8 mouse cellular contexts compared by ENCODE assay signal in genomic region chr4:125059025-125059424, GRCm38 (mm10). TPM values are rescaled to one million over a fixed set of nuclear protein-coding genes. Genes with fewer than 3 reads are reported as not detected.
A peak's percentile ranks its signal among the peaks of the same experiment; 100 is the strongest.
DNase-seq lines count a peak whose midpoint lies in the region; ATAC-seq and TF ChIP-seq lines count a peak whose summit lies in the region.

No protein-coding gene starts in this region.

- peak overlapping the region; percentile 27 for H3K4me2 ChIP-seq in embryonic facial prominence, embryonic 12.5 days (replicated peaks)
- peak overlapping the region; percentile 54 for H3K4me2 ChIP-seq in heart, embryonic 11.5 days
- peak overlapping the region; percentile 58 for H3K4me2 ChIP-seq in kidney, embryonic 15.5 days
- peak overlapping the region; percentile 64 for H3K4me2 ChIP-seq in midbrain, embryonic 16.5 days (ENCODE audit: low read length)

- H3K4me1 ChIP-seq in thymus, adult 2 months (replicated peaks; ENCODE audit: control insufficient read depth, insufficient read depth, low read length) = no peaks in the 10 kb centered on the region
- peaks cover 19% of the 10 kb centered on the region for H3K4me1 ChIP-seq in embryonic facial prominence, embryonic 12.5 days
- peaks cover 14% of the 10 kb centered on the region for H3K4me1 ChIP-seq in heart, embryonic 11.5 days (ENCODE audit: control insufficient read depth, insufficient read depth, low read length)
- peaks cover 4% of the 10 kb centered on the region; the same call in 1 of the 2 replicates for H3K4me1 ChIP-seq in kidney, embryonic 15.5 days
- peaks cover 3% of the 10 kb centered on the region; the same call in 1 of the 2 replicates for H3K4me1 ChIP-seq in midbrain, embryonic 16.5 days (ENCODE audit: control insufficient read depth, insufficient read depth, low read length)

- H3K9me3 ChIP-seq in embryonic facial prominence, embryonic 12.5 days = no peaks in the 10 kb centered on the region
- no peaks in the 10 kb centered on the region for H3K9me3 ChIP-seq in heart, embryonic 11.5 days (replicated peaks; ENCODE audit: control insufficient read depth, low read length)
- H3K9me3 ChIP-seq in kidney, embryonic 15.5 days (replicated peaks) = no peaks in the 10 kb centered on the region
- H3K9me3 ChIP-seq in midbrain, embryonic 16.5 days (replicated peaks; ENCODE audit: control insufficient read depth, low read length, poor library complexity, severe bottlenecking) = no peaks in the 10 kb centered on the region

- no peaks in the 10 kb centered on the region for H3K27me3 ChIP-seq in thymus, adult 2 months (ENCODE audit: control insufficient read depth, insufficient read depth, low read length)
- no peaks in the 10 kb centered on the region for H3K27me3 ChIP-seq in embryonic facial prominence, embryonic 12.5 days
- no peaks in the 10 kb centered on the region; the same call in 1 of the 2 replicates for H3K27me3 ChIP-seq in heart, embryonic 11.5 days (ENCODE audit: control insufficient read depth, insufficient read depth, low read length)
- no peaks in the 10 kb centered on the region for H3K27me3 ChIP-seq in kidney, embryonic 15.5 days
- no peaks in the 10 kb centered on the region for H3K27me3 ChIP-seq in midbrain, embryonic 16.5 days (ENCODE audit: control insufficient read depth, insufficient read depth, low read depth, low read length)

- peak; percentile 56; the same call in 1 of the 2 replicates for TF ChIP-seq CTCF in thymus, adult 2 months (IDR thresholded peaks at IDR 0.05; ENCODE audit: borderline replicate concordance, control insufficient read depth, extremely low read depth, insufficient read depth, low read length, poor library complexity)

- peak; percentile 77; the same call in 1 of the 2 replicates for ATAC-seq in embryonic facial prominence, embryonic 12.5 days (ENCODE audit: insufficient number of reproducible peaks, insufficient read depth, low FRiP score, low TSS enrichment)
- ATAC-seq in heart, embryonic 11.5 days (replicated peaks; ENCODE audit: insufficient number of reproducible peaks, low FRiP score, low TSS enrichment) = no peak; the same call in 1 of the 2 replicates
- ATAC-seq in kidney, embryonic 15.5 days (replicated peaks; ENCODE audit: low FRiP score) = peak; percentile 90
- peak; percentile 82 for ATAC-seq in midbrain, embryonic 16.5 days

- 9% methylated on average over 8 of the region's 8 CpGs for WGBS in thymus, adult 2 months
- 3% methylated on average over 8 of the region's 8 CpGs for WGBS in embryonic facial prominence, embryonic 12.5 days
- WGBS in heart, embryonic 11.5 days (ENCODE audit: insufficient replicate concordance) = 4% methylated on average over 8 of the region's 8 CpGs
- WGBS in kidney, embryonic 15.5 days = 3% methylated on average over 8 of the region's 8 CpGs
- 2% methylated on average over 8 of the region's 8 CpGs for WGBS in midbrain, embryonic 16.5 days

- H3K27ac ChIP-seq in thymus, adult 2 months (ENCODE audit: control insufficient read depth, insufficient read depth, low read length) = no peak overlapping the region
- no peak overlapping the region for H3K27ac ChIP-seq in embryonic facial prominence, embryonic 12.5 days
- no peak overlapping the region for H3K27ac ChIP-seq in heart, embryonic 11.5 days (ENCODE audit: low read depth, low read length)
- no peak overlapping the region for H3K27ac ChIP-seq in kidney, embryonic 15.5 days
- H3K27ac ChIP-seq in midbrain, embryonic 16.5 days (ENCODE audit: low read length) = no peak overlapping the region

- H3K36me3 ChIP-seq in thymus, adult 2 months (ENCODE audit: control insufficient read depth, insufficient read depth, low read length) = peaks cover 7% of the 10 kb centered on the region
- H3K36me3 ChIP-seq in embryonic facial prominence, embryonic 12.5 days = peaks cover 16% of the 10 kb centered on the region
- H3K36me3 ChIP-seq in heart, embryonic 11.5 days (ENCODE audit: control insufficient read depth, insufficient read depth, low read length) = peaks cover 12% of the 10 kb centered on the region
- peaks cover 27% of the 10 kb centered on the region for H3K36me3 ChIP-seq in kidney, embryonic 15.5 days
- H3K36me3 ChIP-seq in midbrain, embryonic 16.5 days (ENCODE audit: control insufficient read depth, insufficient read depth, low read length) = peaks cover 16% of the 10 kb centered on the region

- H3K4me3 ChIP-seq in thymus, adult 2 months (ENCODE audit: control insufficient read depth, insufficient read depth, low read length) = no peak overlapping the region
- no peak overlapping the region for H3K4me3 ChIP-seq in embryonic facial prominence, embryonic 12.5 days
- H3K4me3 ChIP-seq in heart, embryonic 11.5 days (ENCODE audit: low read depth, low read length) = peak overlapping the region; percentile 25; the same call in 1 of the 2 replicates
- peak overlapping the region; percentile 25 for H3K4me3 ChIP-seq in kidney, embryonic 15.5 days (replicated peaks)
- H3K4me3 ChIP-seq in midbrain, embryonic 16.5 days (ENCODE audit: low read depth, low read length) = peak overlapping the region; percentile 28

- peak; percentile 48 for DNase-seq in thymus, adult 2 months
- DNase-seq in thymus, adult 18-20 months = no peak
- peak; percentile 61 for DNase-seq in liver
- DNase-seq in spleen, postnatal 4 days (ENCODE audit: low spot score in 2 of 2) = peak; percentile 41 to 71

- TF ChIP-seq POLR2A in thymus, adult 2 months (IDR thresholded peaks at IDR 0.05; ENCODE audit: control insufficient read depth, extremely low read depth, insufficient read depth, low read length, poor library complexity) = no peak

- no peak overlapping the region for H3K9ac ChIP-seq in embryonic facial prominence, embryonic 12.5 days
- H3K9ac ChIP-seq in heart, embryonic 11.5 days (ENCODE audit: low read depth, low read length) = 0 out of 2 replicates have a peak overlapping the region, but pooled peaks have one; percentile 28
- peak overlapping the region; percentile 29; the same call in 1 of the 2 replicates for H3K9ac ChIP-seq in kidney, embryonic 15.5 days
- peak overlapping the region; percentile 18; the same call in 1 of the 2 replicates for H3K9ac ChIP-seq in midbrain, embryonic 16.5 days (ENCODE audit: low read depth, low read length)

RNA-seq across cellular contexts. Expression of gene Dnali1, which starts 6.5 kb away (rescaled TPM):
- polyA plus RNA-seq in thymus, adult 2 months (2012; rRNA removed) = 0.22 and 0.57 TPM in 2 replicates
- 0.17 and 0.20 TPM in 2 replicates for polyA plus RNA-seq in embryonic facial prominence, embryonic 12.5 days (2016; fragmentation: Nextera tagmentation; extraction: Ambion mirVana)
- polyA plus RNA-seq in heart, embryonic 11.5 days (2014; fragmentation: Nextera tagmentation; extraction: Ambion mirVana) = 0.14 and 0.20 TPM in 2 replicates
- polyA plus RNA-seq in kidney, embryonic 15.5 days (2015; fragmentation: Nextera tagmentation; extraction: Ambion mirVana) = not detected in 2 replicates
- polyA plus RNA-seq in midbrain, embryonic 16.5 days (2015; fragmentation: Nextera tagmentation; extraction: Ambion mirVana) = 1.2 and 1.7 TPM in 2 replicates

RNA-seq across cellular contexts. Expression of gene Snip1, which starts 7.4 kb away (rescaled TPM):
- 20.5 and 22.5 TPM in 2 replicates for polyA plus RNA-seq in thymus, adult 2 months (2012; rRNA removed)
- polyA plus RNA-seq in embryonic facial prominence, embryonic 12.5 days (2016; fragmentation: Nextera tagmentation; extraction: Ambion mirVana) = 37.6 and 40.6 TPM in 2 replicates
- 20.6 and 20.8 TPM in 2 replicates for polyA plus RNA-seq in heart, embryonic 11.5 days (2014; fragmentation: Nextera tagmentation; extraction: Ambion mirVana)
- 29.0 and 31.0 TPM in 2 replicates for polyA plus RNA-seq in kidney, embryonic 15.5 days (2015; fragmentation: Nextera tagmentation; extraction: Ambion mirVana)
- 23.2 and 24.8 TPM in 2 replicates for polyA plus RNA-seq in midbrain, embryonic 16.5 days (2015; fragmentation: Nextera tagmentation; extraction: Ambion mirVana)

RNA-seq across cellular contexts. Expression of gene Meaf6, which starts 25.9 kb away (rescaled TPM):
- 26.4 and 30.7 TPM in 2 replicates for polyA plus RNA-seq in thymus, adult 2 months (2012; rRNA removed)
- 78.8 and 86.9 TPM in 2 replicates for polyA plus RNA-seq in embryonic facial prominence, embryonic 12.5 days (2016; fragmentation: Nextera tagmentation; extraction: Ambion mirVana)
- polyA plus RNA-seq in heart, embryonic 11.5 days (2014; fragmentation: Nextera tagmentation; extraction: Ambion mirVana) = 53.4 and 55.4 TPM in 2 replicates
- 64.1 and 67.8 TPM in 2 replicates for polyA plus RNA-seq in kidney, embryonic 15.5 days (2015; fragmentation: Nextera tagmentation; extraction: Ambion mirVana)
- polyA plus RNA-seq in midbrain, embryonic 16.5 days (2015; fragmentation: Nextera tagmentation; extraction: Ambion mirVana) = 181 and 186 TPM in 2 replicates

RNA-seq across cellular contexts. Expression of gene Gnl2, which starts 42.6 kb away (rescaled TPM):
- polyA plus RNA-seq in thymus, adult 2 months (2012; rRNA removed) = 17.9 and 18.3 TPM in 2 replicates
- polyA plus RNA-seq in embryonic facial prominence, embryonic 12.5 days (2016; fragmentation: Nextera tagmentation; extraction: Ambion mirVana) = 101 and 105 TPM in 2 replicates
- 61.9 and 65.9 TPM in 2 replicates for polyA plus RNA-seq in heart, embryonic 11.5 days (2014; fragmentation: Nextera tagmentation; extraction: Ambion mirVana)
- 83.7 and 91.0 TPM in 2 replicates for polyA plus RNA-seq in kidney, embryonic 15.5 days (2015; fragmentation: Nextera tagmentation; extraction: Ambion mirVana)
- 95.9 and 104 TPM in 2 replicates for polyA plus RNA-seq in midbrain, embryonic 16.5 days (2015; fragmentation: Nextera tagmentation; extraction: Ambion mirVana)

Comparison
In these comparisons a context has a peak if more than half of its experiments do, and no peak if none do; other contexts are left out.
1. DNase-seq: peak in thymus, adult 2 months (single experiment), liver (single experiment) and spleen, postnatal 4 days (2 of 2); none in thymus, adult 18-20 months (0 of 2).
2. H3K4me3 ChIP-seq: peak in heart, embryonic 11.5 days (single experiment), kidney, embryonic 15.5 days (single experiment) and midbrain, embryonic 16.5 days (single experiment); none in thymus, adult 2 months (single experiment) and embryonic facial prominence, embryonic 12.5 days (single experiment).
3. Peak in every context shown above with its lines, with median percentiles within 50 percentile points of each other: H3K4me2 ChIP-seq.